Mouse (Mus musculus) embryo, embryonic 10 days (tissue): ENCODE measurements around the gene Zfp697.
A peak's percentile ranks its signal among the peaks of the same experiment; 100 is the strongest.
"Not testable (repeated sequence)": the region's sequence is repeated elsewhere in the genome, so short reads cannot be mapped to it uniquely, and the experiment has no call there.

Source experiments
- DNase-seq: peaks from one replicate; pipeline ENCODE4 v3.0.0-alpha.2; 2015; ENCODE audit warnings: low spot score

The Zfp697 gene

DNA sequence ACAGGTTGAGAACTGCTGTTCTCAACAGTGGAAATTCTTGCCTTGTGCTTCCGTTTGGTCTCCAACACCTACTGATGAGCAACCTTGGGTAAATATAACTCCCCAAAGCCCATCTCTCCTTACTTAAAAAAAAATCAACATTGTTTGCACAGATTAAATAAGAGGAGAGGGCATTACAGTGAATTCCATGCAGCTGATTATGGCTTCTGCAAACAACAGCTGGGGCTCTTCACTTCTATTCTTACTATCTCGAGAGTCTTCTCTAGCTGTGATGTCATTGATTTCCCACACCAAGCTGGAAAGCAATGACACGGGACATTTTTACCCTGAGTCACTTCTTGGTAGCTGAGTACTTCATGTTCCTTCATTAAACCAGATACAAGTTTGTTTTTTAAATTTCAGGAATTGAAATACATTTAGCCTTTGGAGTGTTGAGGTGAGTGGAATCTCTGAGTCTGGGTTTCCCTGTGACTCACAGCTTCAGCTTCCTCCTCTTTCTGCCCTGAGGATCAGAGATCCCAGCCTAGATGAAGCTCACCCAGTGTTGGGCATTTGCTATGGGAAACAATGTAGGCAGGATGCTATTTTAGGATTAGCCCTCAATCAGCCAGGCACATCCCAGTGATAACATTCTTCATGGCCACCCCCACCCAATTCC is 8.1 kb upstream of the Zfp697 start:
- DNase-seq = no peak

DNA sequence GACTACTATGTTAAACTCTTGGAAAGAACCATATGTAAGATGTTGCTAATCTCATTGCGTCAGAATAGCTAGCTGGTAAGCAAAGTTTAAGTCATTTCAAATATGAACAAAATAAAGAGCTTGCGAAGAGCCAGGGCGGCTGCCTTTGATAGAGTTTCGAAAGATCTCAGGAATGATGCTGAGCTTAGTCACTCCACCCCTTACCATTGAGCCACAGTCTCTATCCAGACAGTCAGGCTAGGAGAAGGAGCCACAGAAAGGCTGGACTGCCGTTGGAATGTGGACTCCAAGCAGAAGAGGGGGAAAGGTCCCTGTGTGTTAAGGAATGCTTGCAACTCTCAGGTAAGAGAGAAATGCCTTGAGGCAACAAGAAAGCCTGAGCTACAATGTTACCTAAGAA is 7.3 kb upstream of the Zfp697 start:
- DNase-seq = peak; percentile 14

DNA sequence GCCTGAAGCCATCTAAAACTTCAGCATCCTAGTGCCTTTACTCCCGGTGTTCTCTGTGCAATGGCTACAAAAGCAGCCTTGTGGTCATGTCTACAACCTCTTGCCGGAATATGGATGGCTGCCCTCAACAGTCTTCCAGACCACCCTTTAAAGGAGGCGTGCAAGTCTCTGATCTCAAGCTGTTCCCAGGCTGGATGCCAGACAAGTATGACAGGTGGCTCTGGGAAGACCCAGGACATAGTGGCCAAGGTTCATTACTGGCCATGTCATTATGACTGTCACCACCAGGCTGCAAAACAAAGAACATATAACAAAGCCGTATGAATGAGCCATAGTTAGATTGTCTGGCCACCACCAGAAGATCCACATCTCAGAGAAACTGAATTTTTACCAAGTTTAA is 4.0 kb upstream of the Zfp697 start:
- no peak for DNase-seq

DNA sequence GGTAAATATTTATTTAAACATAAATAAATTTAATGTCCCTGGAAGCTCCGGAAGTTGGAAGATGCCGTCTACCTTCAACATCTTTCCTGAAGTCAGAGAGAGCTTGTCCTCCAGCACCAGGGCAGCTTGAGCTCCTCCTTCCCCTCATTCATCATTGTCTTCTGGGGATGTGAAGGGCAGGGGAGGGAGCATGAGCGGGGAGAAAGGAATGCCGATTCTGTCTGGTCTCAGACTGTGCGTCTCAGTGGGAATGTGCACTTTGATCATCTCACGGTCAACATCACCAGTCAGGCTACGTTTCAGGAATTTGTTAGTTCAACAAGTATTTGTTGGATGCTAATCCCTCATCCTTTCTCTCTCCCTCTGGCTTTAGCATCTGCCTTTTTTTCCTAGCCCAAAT is 3.0 kb upstream of the Zfp697 start:
- peak; percentile 80 for DNase-seq

DNA sequence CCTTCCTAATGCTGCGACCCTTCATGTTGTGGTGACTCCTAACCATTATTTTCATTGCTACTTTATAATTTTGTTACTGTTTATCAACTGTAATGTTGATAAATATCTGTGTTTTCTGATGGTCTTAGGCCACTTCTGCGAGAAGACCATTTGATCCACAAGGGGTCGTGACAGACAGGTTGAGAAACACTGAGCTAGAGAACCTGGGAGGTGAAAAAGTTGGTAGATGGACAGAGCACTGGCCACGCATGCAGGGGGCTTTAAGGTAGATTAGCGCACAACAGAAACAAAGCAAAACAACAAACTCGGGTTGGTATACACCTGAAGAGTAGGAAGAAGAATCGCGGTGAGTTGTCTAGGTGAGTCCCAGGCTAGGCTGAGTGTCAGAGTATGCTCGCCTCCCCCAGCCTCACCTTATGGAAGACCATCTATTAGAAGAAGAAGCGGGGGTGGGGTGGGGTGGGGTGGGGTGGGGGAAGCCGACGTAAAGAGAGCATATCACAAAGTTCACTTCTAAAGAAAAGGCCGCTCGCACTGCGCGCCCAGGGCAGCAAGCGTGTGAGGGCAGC is 500 bp upstream of the Zfp697 start:
- peak; percentile 66 for DNase-seq

DNA sequence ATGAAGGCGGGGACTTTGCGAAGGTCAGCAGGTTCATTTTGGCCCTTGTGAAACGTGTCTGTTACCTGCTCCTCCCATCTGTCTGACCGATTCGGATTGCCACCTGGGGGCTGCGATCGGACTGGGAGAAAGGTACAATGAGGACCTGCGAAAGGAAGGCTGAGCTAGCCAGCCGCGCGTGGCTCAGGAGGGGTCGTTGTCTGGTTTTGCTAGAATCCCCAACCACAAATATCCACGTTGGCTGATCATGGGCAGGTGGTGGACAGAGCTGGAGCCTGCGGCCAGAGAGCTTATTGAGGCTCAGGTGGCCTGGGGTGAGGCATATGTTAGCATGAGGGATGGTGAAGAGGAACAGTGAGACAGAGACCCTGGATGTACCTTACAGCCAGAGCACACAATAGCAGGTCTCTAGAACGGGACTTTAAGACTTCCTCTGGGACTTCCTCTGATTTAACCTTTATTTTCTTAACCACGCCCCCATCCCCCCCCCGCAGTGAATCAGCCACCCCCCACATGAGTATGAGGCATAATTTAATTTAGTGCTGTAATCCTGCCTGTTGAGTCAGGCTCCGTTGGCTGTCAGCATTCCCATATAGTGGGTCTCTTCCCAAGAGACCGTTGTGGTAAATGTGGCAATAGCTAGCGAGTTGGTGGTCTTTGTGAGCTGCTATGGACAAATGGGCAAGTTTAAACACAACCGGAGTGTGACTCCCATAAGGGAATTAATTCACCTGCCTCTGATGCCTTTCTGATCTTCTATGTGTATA is 946 bp downstream of the Zfp697 start:
- DNase-seq = no peak

DNA sequence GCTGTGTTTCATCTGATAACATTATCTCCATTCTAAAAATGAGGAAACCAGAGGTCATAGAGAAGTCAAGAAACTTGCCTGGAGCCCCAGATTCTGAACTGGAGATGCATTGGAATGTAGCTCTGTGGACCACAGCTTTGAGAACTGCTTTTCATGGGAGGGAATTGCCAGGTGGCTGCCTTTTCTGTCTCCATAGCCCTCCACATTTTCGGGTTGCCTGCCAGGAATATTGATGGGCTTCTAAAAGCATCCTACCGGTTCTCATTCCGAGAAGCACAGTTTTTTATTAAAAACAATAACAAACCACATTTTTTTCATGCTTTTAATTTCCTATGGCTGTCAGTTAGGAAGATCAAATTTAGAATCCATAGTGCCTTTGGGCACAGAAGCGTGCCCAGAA is 4.8 kb downstream of the Zfp697 start:
- no peak for DNase-seq

DNA sequence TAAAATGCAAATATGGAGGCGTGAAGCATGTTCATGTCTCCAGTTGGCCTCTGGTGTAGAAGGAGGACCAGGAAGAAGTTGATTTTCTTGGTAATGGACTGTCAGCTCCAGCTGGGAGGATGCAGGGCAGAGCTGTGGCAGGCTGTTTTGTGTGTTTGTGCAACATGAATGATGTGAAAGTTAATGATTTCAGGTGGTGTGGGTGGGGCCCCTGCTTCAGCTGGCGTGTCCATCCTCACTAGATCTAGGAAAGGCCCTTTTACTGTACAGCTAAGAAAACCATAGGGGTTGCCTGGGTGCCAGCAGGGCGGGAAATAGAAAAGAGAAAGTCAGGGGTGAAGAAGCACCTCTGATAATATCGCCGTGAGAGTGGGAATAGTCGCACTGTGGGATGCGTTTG is 5.5 kb downstream of the Zfp697 start:
- no peak for DNase-seq

DNA sequence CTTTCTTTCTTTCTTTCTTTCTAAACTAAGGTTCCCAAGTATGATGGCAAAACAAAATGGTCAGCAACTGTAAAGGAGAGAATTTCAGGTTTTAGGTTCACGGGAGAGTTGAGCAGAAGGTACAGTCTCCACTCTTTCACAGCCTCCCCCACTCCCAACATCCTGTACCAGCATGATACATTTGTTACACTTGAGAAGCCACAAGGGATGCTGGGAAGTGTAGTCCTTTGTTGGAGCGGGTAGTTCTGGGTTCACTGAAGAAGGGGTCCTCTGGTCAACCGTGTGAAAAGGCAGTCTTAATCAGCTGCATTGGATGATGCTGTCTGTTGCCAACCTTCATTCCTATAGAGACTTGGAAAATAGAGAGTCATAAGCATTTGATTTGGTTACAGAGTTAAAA is 7.0 kb downstream of the Zfp697 start:
- peak; percentile 11 for DNase-seq

DNA sequence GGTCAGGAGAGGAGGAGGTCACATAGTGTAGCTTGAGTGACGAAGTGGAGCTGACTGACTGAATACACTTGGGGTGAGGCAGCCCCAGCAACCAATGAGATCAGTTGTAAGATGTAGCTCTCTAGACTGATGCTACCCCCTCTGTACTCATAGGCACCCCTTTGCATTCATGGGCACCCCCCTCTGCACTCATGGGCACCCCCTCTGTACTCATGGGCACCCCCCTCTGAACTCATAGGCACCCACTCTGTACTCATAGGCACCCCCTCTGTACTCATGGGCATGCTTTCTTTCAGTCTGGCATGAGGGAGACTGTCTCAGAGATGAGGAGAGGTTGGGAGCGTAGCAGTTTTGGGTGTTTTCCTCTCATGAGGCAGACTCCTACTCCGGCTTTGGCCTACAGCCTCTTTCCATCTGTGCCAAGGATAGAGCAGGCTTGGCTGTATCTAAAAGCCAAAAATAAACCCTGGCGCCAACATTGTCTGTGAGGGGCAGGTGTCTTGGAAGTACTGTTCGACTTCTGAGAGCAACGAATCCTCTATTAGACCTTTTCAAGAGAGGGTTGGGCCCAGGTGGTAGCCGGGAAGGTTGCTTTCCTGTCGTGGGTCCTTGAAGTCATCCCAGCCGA is 22.1 kb downstream of the Zfp697 start:
- DNase-seq = not testable (repeated sequence)

DNA sequence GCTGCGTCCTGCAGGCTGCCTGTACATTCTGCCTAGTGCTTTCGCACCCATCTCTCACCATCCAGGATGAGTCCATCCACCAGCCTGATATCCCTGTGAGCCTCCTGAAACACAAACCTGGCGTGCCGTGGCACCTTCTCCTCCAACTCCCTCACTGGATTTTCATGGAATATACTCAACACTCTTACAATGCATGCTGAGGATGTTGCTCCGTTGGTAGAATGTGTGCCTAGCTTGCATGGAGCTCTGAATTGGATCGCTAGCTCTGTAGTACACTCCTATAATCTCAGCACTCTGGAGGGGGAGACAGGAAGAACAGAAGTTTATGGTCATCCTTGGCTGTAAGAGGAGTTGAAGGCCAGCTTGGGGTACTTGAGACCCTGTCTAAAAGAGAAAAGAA is 23.6 kb downstream of the Zfp697 start:
- not testable (repeated sequence) for DNase-seq

DNA sequence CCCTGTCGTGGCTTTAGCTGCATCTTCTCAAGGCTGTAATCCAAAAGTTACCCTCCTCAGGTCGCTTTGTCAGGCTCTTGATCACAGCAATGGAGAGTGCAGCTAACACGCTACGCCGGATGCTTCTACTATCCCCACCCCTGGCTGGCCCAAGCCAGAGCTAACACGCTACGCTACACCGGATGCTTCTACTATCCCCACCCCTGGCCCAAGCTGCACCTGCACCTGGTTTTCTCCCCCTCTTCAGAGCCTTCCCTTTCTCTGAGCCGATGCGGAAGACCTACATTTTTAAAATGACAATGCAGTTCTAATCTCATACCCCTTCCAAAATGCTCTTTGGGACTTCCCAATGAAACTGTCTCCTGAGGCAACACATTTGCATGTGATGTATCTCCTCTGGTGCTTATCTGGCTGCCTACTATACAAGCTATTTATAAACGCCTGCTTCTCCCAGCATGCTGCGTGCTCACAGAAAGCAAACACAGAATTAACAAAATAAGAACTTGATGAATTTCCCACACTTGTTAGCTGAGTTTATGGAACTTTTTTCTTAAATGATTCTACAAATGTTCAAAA is 24.4 kb downstream of the Zfp697 start:
- DNase-seq = not testable (repeated sequence)

DNA sequence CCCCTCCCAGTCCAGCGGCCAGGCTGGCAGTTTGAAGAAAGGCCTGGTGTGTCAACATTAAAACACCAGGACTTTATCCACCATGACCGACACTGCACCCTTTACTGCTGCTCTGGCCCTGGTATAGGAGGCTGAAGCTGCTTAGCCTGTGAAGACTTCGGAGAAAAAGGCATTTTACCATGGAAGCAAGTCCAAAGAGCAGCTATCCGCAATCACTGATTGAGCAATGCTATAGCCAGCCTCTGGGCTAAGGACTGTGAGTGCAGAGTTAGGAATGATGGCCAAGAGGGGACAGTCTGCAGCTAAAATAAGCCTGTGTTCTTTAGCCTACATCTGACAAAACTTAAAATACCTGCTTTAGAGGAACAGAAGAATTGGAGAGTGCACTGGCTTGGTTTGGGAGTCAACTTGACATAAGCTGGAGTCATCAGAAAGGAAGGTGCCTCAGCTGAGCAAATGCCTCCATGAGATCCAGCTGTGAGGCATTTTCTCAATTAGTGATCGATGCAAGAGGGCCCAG is 25.1 kb downstream of the Zfp697 start:
- not testable (repeated sequence) for DNase-seq

DNA sequence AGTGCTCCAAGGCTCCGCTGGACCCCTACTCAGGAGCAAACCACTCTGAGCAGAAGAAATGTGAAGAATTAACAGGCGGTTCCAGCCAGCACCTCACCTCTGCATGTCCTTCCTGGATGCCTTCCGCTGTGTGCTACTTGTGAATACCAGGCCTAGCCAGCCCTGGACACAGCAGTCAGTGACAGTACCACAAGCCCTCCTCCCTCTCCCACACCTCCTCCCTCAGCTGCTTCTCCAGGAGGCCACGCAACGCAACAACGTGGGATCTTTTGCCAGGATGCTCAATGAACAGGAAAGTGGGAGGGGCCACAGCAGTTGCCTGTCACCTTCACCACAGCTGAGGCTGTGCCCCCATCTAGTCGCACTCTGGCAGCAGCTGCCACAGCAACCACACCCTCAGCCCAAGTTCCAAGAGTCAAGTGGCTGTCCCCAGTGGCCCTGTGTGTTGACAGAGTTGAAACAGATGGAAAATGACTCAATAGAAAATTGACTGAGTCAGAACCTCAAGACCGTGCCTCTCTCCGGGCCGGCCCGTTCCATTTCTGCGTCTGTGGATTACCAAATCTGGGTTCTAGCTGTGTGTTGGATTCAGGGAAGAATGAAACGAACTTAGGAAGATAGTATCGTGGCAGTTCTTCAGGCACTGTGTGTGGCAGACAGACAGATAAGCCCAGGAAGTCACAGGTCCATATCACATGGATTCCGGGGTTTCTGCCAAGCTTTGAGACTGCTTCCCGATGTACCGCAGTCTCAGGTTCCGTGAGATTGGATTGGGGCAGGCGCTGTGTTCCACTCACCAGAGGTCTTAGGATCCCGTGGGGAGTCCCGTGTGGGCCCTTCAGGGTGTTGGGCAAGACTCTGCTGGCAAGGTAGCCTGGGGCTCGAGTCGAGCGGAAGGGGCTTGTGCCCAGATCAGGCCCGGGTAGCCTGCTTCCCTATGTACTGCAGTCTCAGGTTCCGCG is 28.6 kb downstream of the Zfp697 start:
- not testable (repeated sequence) for DNase-seq

DNA sequence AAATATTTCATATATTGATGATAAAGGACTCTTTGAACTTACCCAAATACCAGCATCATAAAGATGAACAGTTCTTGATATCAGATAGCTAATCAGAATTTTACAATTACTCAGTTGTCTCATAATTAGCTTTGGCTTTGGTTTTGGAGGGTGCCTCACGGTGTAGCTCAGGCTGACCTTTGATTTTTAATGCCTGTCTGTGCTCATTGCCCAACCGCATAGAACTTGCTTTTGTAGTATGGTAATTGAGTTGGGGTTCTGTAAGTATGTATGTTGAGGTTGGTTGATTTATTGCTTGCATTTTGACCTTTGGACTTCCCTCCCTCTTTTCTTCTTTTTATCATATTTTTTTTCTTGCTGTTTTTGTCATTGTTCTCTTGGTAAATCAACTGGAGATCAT is 31.5 kb downstream of the Zfp697 start:
- no peak for DNase-seq

DNA sequence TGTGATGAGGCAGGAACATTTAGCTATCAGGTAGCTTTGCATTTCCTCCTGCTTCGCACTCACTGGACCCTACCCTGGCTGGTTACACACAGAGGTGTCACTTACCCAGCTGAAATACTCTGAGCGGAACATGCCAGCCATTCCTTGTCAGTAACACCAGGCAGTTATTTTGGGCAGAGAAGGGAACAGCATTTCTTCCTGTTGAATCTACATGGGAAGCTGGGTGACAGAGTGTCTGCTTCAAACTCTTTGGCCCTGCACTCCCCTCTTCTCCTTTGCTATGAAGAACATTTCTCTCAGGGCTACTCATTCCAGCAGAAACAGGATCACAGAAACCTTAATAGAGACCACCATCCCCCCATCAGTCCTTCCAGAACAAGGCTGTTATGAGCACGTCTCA is 32.0 kb downstream of the Zfp697 start:
- no peak for DNase-seq

DNA sequence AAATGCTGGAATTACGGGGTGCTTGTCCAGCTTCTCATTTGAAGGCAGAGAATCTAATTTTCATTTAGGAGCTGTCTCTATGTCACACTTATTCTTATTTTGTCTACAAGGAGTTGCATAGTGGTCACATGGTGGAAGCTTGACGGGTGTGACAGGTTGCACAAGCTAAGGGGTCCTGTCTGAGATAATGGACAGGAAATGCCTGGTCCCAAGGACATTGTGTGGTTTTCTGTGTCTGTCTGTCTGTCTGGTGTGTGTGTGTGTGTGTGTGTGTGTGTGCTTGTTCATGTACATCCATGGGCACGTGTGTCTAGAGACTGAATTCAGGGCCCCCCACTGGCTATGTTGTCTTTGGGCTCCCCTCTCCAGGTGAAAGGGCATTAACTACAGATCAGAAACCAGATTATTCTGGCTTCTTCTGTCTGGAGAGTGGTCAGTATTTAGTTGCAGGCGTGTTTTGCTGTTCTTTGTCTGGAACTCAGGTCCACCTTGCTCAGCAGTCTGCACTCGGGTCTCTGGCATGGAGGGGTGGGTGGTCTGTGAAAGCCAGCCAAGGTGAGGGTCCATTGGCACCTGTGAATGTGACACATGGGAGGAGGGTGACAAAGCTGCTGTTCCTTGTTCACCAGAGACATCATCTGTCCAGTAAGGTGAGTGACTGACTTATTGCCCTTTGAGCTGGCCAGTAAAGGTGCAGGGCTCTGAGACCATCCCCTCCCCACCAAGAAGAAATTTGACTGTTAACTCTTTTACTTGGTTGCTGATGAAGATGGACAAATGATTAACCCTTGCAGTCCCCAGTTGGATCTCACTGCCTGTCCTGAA is 34.4 kb downstream of the Zfp697 start:
- DNase-seq = no peak

DNA sequence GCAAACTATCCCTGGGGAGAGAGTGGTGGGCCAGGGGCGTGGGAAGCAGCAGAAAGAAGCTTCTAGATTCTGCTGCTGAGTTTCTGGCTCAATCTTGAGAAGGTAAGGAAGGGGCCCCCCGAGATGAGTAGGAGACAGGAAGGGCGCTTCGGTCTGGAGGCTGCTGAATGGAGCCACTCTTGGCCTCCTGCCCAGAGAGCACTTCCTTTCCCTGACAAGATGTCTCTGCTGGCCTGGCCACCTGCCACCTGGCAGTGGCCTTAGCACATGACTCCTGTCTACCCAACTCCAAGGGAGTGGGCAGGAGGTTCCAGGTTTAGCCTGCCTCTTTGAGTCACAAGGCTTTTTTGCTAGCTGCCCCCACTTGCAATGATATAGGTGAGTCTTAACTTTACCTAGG is 35.1 kb downstream of the Zfp697 start:
- no peak for DNase-seq

DNA sequence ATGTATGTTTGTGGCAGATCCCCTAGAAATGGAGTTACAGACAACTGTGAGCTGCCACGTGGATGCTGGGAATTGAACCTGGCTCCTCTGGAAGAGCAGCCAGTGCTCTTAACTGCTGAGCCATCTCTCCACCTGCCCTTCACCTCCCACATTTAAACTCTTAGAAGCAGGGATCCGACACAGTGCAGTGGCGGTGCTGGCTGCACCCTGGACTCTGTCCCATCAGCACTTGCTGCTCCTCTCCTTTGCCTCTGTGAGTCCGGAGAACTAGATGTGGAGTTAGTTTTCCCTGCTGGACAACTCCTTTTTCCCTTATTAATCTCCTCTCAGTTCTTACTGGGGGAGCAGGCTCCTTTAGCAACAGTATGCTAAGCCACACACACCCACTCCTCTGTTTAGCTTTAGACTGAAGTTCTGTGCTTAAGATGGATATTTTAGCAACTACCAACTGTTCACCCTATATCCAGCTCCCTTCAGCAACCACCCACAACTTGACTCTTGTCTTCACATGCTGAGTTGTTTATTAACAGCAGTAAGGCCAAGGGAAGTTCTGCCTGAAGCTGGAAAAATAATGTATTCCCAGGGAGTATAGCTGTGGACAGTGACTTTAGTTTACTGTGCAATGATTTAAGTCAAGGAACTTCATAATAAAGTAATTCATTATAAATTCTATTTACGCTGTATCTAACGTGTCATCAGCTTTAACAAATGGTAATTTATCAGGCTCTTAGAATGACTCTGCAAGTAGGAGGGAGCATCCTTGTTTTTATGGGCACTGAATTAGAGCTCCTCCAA is 36.9 kb downstream of the Zfp697 start:
- no peak for DNase-seq

DNA sequence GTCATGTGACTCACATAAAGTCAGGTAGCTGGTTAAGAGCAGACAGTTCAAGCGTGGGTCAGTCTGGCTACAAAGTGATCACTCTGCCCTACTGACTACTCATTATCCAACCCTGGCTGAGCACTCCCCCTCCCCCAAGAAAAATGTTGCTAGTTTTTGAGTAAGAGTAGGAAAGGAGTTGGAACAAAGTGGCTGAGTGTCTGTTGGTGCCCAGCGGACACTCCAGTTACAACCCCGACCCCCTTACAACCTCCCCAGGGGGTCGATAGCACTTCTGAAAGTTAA is 37.5 kb downstream of the Zfp697 start:
- DNase-seq = no peak
